Mouse (Mus musculus) liver, postnatal 0 days (tissue): ENCODE data around the gene Cherp.

Experiments
- CTCF ChIP-seq: sonication (generic); IDR thresholded peaks from 2 replicates; pipeline ENCODE4 v1.5.1; 2016; ENCODE audit warnings: antibody characterized with exemption, low read depth
- EP300 ChIP-seq: IDR thresholded peaks from 2 replicates; pipeline ENCODE4 v1.6.1; 2016; ENCODE audit warnings: antibody characterized with exemption, low read depth, mild to moderate bottlenecking

DNA sequence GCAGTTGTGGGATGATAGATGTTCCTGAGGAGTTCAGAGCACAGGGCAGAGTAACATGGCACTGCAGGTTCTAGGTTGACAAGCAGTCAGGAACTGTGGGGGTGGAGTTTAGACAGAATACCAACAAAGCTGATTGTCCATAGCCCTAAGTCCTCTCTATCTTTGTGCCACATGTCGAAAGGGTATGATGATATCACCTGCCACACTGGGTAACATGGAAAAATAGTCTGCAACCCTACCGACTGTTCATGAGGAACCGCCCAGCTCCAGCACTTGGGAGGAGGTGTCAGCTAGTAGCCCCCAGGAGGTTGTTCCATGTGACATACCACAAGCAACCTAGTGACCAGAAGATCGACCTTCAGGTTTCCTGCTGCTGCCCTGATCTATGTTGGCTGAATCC, 23.5 kb upstream of the Cherp start:
- no peak for TF ChIP-seq CTCF
- TF ChIP-seq EP300 = no peak
